Mouse (Mus musculus) forebrain, embryonic 13.5 days (tissue): ENCODE measurements around the gene Unc93b1. TPM values are rescaled to one million over a fixed set of nuclear protein-coding genes. Genes with fewer than 3 reads are reported as not detected.
A peak's percentile ranks its signal among the peaks of the same experiment; 100 is the strongest.

ENCODE experiments used
- ATAC-seq: fragments of 200-750 bp; cut with Nextera tagmentation; 2 replicates; pipeline ENCODE4 v1.8.0; 2017
- H3K27ac ChIP-seq: fragments of 300-500 bp; sonication (generic); 2 replicates; pipeline ENCODE4 v1.5.1; 2015; ENCODE audit warnings: inconsistent platforms, mild to moderate bottlenecking, moderate library complexity
- H3K27me3 ChIP-seq: fragments of 300-500 bp; sonication (generic); 2 replicates; pipeline ENCODE4 v1.6.1; 2015; ENCODE audit warnings: mild to moderate bottlenecking, inconsistent platforms
- H3K36me3 ChIP-seq: fragments of 300-500 bp; sonication (generic); 2 replicates; pipeline ENCODE4 v1.6.1; 2015; ENCODE audit warnings: mild to moderate bottlenecking, inconsistent platforms; ENCODE audit not compliant: poor library complexity, severe bottlenecking
- H3K4me1 ChIP-seq: fragments of 300-500 bp; sonication (generic); 2 replicates; pipeline ENCODE4 v1.6.1; 2015; ENCODE audit warnings: inconsistent platforms
- H3K4me2 ChIP-seq: fragments of 300-500 bp; sonication (generic); 2 replicates; pipeline ENCODE4 v1.6.1; 2015; ENCODE audit warnings: inconsistent platforms, mild to moderate bottlenecking, moderate library complexity
- H3K4me3 ChIP-seq: fragments of 300-500 bp; sonication (generic); 2 replicates; pipeline ENCODE4 v1.5.1; 2015; ENCODE audit warnings: mild to moderate bottlenecking, inconsistent platforms
- H3K9ac ChIP-seq: fragments of 300-500 bp; sonication (generic); 2 replicates; pipeline ENCODE4 v1.6.1; 2015; ENCODE audit warnings: mild to moderate bottlenecking, inconsistent platforms
- H3K9me3 ChIP-seq: fragments of 300-500 bp; sonication (generic); replicated peaks from 2 replicates; pipeline ENCODE4 v1.6.1; 2016; ENCODE audit warnings: inconsistent platforms
- WGBS: fragments of 180-500 bp; shearing (Covaris S2); methylation state at CpG from one replicate; pipeline ENCODE4 v1.1.7; 2015; 5-methylcytosine and 5-hydroxymethylcytosine counted together
- polyA plus RNA-seq: library from polyadenylated mRNA; unstranded; fragments of >200 nt; fragmentation: Nextera tagmentation; extraction: Ambion mirVana; gene quantifications from 2 replicates; pipeline ENCODE4 v1.2.1, GENCODE M21; 2015

The Unc93b1 gene
- polyA plus RNA-seq, 1 experiment from 2014 or later, result 5.3 TPM

GRCm38 (mm10) chr19:3935896-3936850 lies 1.2 kb downstream of the Unc93b1 start:
- peak overlapping the region; percentile 40 for H3K4me3 ChIP-seq
- peak overlapping the region; percentile 57 for H3K9ac ChIP-seq
- 6% methylated on average over 22 of the region's 22 CpGs for WGBS
- H3K9me3 ChIP-seq, result no peaks in the 10 kb centered on the region
- H3K27me3 ChIP-seq, result peaks cover 25% of the 10 kb centered on the region
- H3K4me1 ChIP-seq, result peaks cover 15% of the 10 kb centered on the region
- no peak for ATAC-seq
- no peak overlapping the region for H3K27ac ChIP-seq
- peak overlapping the region; percentile 75 for H3K4me2 ChIP-seq
- no peaks in the 10 kb centered on the region for H3K36me3 ChIP-seq

GRCm38 (mm10) chr19:3942315-3942714 lies 7.3 kb downstream of the Unc93b1 start:
- ATAC-seq, result no peak

GRCm38 (mm10) chr19:3942986-3943735 lies 8.2 kb downstream of the Unc93b1 start:
- Histone ChIP-seq H3K27ac (no peak overlapping the region), H3K36me3 (no peaks in the 10 kb centered on the region), H3K4me2 (no peak overlapping the region), H3K9me3 (no peaks in the 10 kb centered on the region), H3K27me3 (0 out of 2 replicates have a peak, but pooled peaks cover 4% of the 10 kb centered on the region), H3K4me3 (no peak overlapping the region), H3K4me1 (no peaks in the 10 kb centered on the region), H3K9ac (no peak overlapping the region)
- no peak for ATAC-seq
- WGBS, result 27% methylated on average over 27 of the region's 27 CpGs

More at GRCm38 (mm10) chr19:3942315-3942714, 7.3 kb downstream of the Unc93b1 start:
- H3K27ac ChIP-seq, result no peak overlapping the region
- WGBS, result 88% methylated on average over 7 of the region's 7 CpGs
- no peaks in the 10 kb centered on the region for H3K9me3 ChIP-seq
- no peak overlapping the region for H3K4me3 ChIP-seq
- H3K36me3 ChIP-seq, result no peaks in the 10 kb centered on the region
- H3K27me3 ChIP-seq, result 0 out of 2 replicates have a peak, but pooled peaks cover 4% of the 10 kb centered on the region
- H3K4me1 ChIP-seq, result no peaks in the 10 kb centered on the region
- no peak overlapping the region for H3K4me2 ChIP-seq
- H3K9ac ChIP-seq, result no peak overlapping the region

GRCm38 (mm10) chr19:3945872-3946564 lies 11.0 kb downstream of the Unc93b1 start:
- H3K36me3 ChIP-seq, result no peaks in the 10 kb centered on the region
- no peaks in the 10 kb centered on the region for H3K9me3 ChIP-seq
- no peak overlapping the region for H3K4me2 ChIP-seq
- no peak overlapping the region for H3K27ac ChIP-seq
- H3K9ac ChIP-seq, result no peak overlapping the region
- H3K4me1 ChIP-seq, result no peaks in the 10 kb centered on the region
- 0 out of 2 replicates have a peak, but pooled peaks cover 4% of the 10 kb centered on the region for H3K27me3 ChIP-seq
- no peak for ATAC-seq
- H3K4me3 ChIP-seq, result no peak overlapping the region
- WGBS, result 40% methylated on average over 10 of the region's 10 CpGs

GRCm38 (mm10) chr19:3946715-3947114 lies 11.7 kb downstream of the Unc93b1 start:
- Histone ChIP-seq H3K9me3 (no peaks in the 10 kb centered on the region), H3K4me3 (no peak overlapping the region), H3K27ac (no peak overlapping the region), H3K9ac (no peak overlapping the region), H3K36me3 (no peaks in the 10 kb centered on the region), H3K4me2 (no peak overlapping the region), H3K27me3 (0 out of 2 replicates have a peak, but pooled peaks cover 4% of the 10 kb centered on the region), H3K4me1 (no peaks in the 10 kb centered on the region)
- 14% methylated on average over 2 of the region's 2 CpGs for WGBS
- peak; percentile 75 for ATAC-seq

GRCm38 (mm10) chr19:3947813-3948212 lies 12.8 kb downstream of the Unc93b1 start:
- H3K4me3 ChIP-seq, result no peak overlapping the region
- 75% methylated on average over 3 of the region's 3 CpGs for WGBS
- no peak overlapping the region for H3K4me2 ChIP-seq
- no peaks in the 10 kb centered on the region for H3K4me1 ChIP-seq
- no peak overlapping the region for H3K9ac ChIP-seq
- ATAC-seq, result no peak
- no peaks in the 10 kb centered on the region for H3K36me3 ChIP-seq
- H3K9me3 ChIP-seq, result no peaks in the 10 kb centered on the region
- H3K27me3 ChIP-seq, result 0 out of 2 replicates have a peak, but pooled peaks cover 4% of the 10 kb centered on the region
- no peak overlapping the region for H3K27ac ChIP-seq

GRCm38 (mm10) chr19:3948546-3948945 lies 13.6 kb downstream of the Unc93b1 start:
- H3K27ac ChIP-seq, result no peak overlapping the region
- H3K4me1 ChIP-seq, result no peaks in the 10 kb centered on the region
- no peak overlapping the region for H3K4me3 ChIP-seq
- ATAC-seq, result no peak
- no peak overlapping the region for H3K9ac ChIP-seq
- no peaks in the 10 kb centered on the region for H3K9me3 ChIP-seq
- 72% methylated on average over 9 of the region's 14 CpGs for WGBS
- H3K36me3 ChIP-seq, result no peaks in the 10 kb centered on the region
- H3K4me2 ChIP-seq, result no peak overlapping the region
- H3K27me3 ChIP-seq, result 0 out of 2 replicates have a peak, but pooled peaks cover 4% of the 10 kb centered on the region

GRCm38 (mm10) chr19:3950331-3950730 lies 15.3 kb downstream of the Unc93b1 start:
- Histone ChIP-seq H3K9me3 (no peaks in the 10 kb centered on the region), H3K27ac (no peak overlapping the region), H3K27me3 (no peaks in the 10 kb centered on the region), H3K4me1 (no peaks in the 10 kb centered on the region), H3K36me3 (no peaks in the 10 kb centered on the region), H3K4me3 (no peak overlapping the region), H3K4me2 (no peak overlapping the region), H3K9ac (no peak overlapping the region)
- WGBS, result 68% methylated on average over 3 of the region's 3 CpGs
- ATAC-seq, result no peak

GRCm38 (mm10) chr19:3951461-3951860 lies 16.5 kb downstream of the Unc93b1 start:
- H3K9ac ChIP-seq, result no peak overlapping the region
- no peaks in the 10 kb centered on the region for H3K36me3 ChIP-seq
- no peak for ATAC-seq
- no peaks in the 10 kb centered on the region for H3K9me3 ChIP-seq
- no peak overlapping the region for H3K4me3 ChIP-seq
- no peak overlapping the region for H3K4me2 ChIP-seq
- 0 out of 2 replicates have a peak, but pooled peaks cover 3% of the 10 kb centered on the region for H3K27me3 ChIP-seq
- no peaks in the 10 kb centered on the region for H3K4me1 ChIP-seq
- H3K27ac ChIP-seq, result no peak overlapping the region

GRCm38 (mm10) chr19:3952099-3952498 lies 17.1 kb downstream of the Unc93b1 start:
- no peak for ATAC-seq
- no peaks in the 10 kb centered on the region for H3K9me3 ChIP-seq
- WGBS, result 63% methylated on average over 1 of the region's 1 CpGs
- H3K27ac ChIP-seq, result no peak overlapping the region
- no peak overlapping the region for H3K4me2 ChIP-seq
- no peaks in the 10 kb centered on the region for H3K36me3 ChIP-seq
- 0 out of 2 replicates have a peak, but pooled peaks cover 3% of the 10 kb centered on the region for H3K27me3 ChIP-seq
- no peaks in the 10 kb centered on the region for H3K4me1 ChIP-seq
- no peak overlapping the region for H3K9ac ChIP-seq
- H3K4me3 ChIP-seq, result no peak overlapping the region

GRCm38 (mm10) chr19:3955033-3955432 lies 20.0 kb downstream of the Unc93b1 start:
- ATAC-seq, result no peak
- WGBS, result 78% methylated on average over 3 of the region's 3 CpGs
- Histone ChIP-seq H3K4me3 (no peak overlapping the region), H3K4me2 (no peak overlapping the region), H3K36me3 (no peaks in the 10 kb centered on the region), H3K27me3 (0 out of 2 replicates have a peak, but pooled peaks cover 3% of the 10 kb centered on the region), H3K4me1 (no peaks in the 10 kb centered on the region), H3K27ac (no peak overlapping the region), H3K9me3 (no peaks in the 10 kb centered on the region), H3K9ac (no peak overlapping the region)
